Mouse (Mus musculus): ENCODE results near the gene Rasip1.

Gene Rasip1

GRCm38 (mm10) chr7:45624718-45625117 is 2.6 kb upstream of the Rasip1 start:
- DNase-seq (ENCODE audit: low spot score) = no peak

DNA sequence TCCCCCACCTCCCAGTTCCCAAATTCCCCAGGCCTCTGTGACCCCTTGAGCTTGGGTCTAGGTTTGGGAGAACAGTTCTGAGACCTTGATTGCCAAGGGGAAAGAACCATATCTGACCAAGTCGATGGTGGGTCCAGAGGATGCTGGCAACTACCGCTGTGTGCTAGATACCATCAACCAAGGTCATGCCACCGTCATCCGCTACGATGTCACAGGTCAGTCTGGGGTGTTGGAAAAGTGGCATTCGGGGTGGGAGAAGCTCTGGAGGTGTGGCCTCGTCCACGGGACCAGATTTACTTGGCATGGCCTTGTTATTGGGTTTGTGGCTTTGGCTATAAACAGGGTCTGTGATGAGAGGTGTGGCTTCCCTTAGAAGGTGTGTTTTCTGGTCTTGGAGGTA is 1.8 kb upstream of the Rasip1 start:
- DNase-seq (ENCODE audit: low spot score) = no peak

- no peak for DNase-seq (ENCODE audit: low spot score)
These were observed 664 bp upstream of the Rasip1 start for GRCm38 (mm10) chr7:45626571-45627076.

DNA sequence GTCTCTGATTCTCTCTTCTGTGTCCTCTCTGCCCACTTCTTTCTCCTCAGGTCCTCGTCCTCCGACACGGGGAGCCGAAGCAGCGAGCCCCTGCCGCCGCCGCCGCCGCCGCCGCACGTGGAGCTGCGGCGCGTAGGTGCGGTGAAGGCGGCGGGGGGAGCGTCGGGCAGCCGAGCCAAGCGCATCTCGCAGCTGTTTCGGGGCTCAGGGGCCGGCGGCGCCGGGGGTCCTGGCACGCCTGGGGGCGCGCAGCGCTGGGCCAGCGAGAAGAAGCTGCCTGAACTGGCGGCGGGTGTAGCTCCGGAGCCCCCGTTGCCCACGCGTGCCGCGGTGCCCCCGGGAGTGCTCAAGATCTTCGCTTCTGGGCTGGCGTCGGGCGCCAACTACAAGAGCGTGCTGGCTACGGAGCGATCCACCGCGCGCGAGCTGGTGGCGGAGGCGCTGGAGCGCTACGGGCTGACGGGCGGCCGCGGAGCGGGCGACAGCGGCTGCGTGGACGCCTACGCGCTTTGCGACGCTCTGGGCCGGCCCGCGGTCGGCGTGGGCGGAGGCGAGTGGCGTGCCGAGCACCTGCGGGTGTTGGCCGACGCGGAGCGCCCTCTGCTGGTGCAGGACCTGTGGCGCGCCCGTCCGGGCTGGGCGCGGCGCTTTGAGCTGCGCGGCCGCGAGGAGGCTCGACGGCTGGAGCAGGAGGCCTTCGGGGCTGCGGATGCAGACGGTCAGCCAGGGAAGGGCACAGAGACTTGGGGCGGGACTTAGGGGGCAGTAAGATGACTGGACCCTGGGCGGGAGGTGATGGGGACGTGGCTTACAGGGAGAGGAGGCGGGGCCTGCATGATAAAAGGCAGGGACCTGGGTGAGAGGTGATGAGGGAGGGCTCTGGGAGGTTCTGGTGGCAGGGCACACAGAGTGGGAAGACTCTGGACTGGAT is 1.3 kb downstream of the Rasip1 start:
- peak; percentile 97 for DNase-seq (ENCODE audit: low spot score)

GRCm38 (mm10) chr7:45630064-45630907 is 3.0 kb downstream of the Rasip1 start:
- DNase-seq (ENCODE audit: low spot score) = no peak

- DNase-seq (ENCODE audit: low spot score) = peak; percentile 82
These were observed 5.2 kb downstream of the Rasip1 start for GRCm38 (mm10) chr7:45632499-45632898.

GRCm38 (mm10) chr7:45634946-45635681 is 7.8 kb downstream of the Rasip1 start:
- DNase-seq (ENCODE audit: low spot score) = no peak

GRCm38 (mm10) chr7:45635711-45636688 is 8.7 kb downstream of the Rasip1 start:
- peak; percentile 83 for DNase-seq (ENCODE audit: low spot score)

- no peak for DNase-seq (ENCODE audit: low spot score)
These were observed 10.4 kb downstream of the Rasip1 start for GRCm38 (mm10) chr7:45637710-45638109.

GRCm38 (mm10) chr7:45638623-45639401 is 11.5 kb downstream of the Rasip1 start:
- peak; percentile 94 for DNase-seq (ENCODE audit: low spot score)

DNA sequence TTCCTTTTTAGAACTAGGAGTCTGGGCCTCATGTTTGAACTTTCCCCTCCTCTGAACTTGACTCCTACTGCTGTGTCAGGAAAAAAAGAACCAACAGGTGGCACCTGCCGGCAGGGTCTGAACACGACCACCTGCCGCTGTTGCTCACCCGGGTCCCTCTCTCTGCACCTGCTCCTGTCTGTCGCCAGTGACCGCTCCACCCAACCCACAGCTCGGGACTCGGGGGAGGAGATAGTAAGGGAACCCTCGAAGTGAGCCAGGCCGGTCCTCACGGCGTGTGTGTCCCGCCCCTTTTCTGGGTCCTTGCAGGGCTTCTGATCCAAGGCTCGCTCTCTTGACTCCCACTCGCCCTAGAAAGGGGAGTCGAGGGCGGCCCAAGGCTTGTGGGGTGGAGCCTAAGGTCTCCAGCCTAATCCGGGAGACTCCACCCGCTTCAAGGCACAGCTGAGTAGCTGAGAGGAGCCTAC is 12.3 kb downstream of the Rasip1 start, which contains the start of gene Mamstr:
Gene Mamstr, plus strand, starts transcription at position 417 of the 467 bp plus-strand sequence.
- no peak for DNase-seq (ENCODE audit: low spot score)

DNA sequence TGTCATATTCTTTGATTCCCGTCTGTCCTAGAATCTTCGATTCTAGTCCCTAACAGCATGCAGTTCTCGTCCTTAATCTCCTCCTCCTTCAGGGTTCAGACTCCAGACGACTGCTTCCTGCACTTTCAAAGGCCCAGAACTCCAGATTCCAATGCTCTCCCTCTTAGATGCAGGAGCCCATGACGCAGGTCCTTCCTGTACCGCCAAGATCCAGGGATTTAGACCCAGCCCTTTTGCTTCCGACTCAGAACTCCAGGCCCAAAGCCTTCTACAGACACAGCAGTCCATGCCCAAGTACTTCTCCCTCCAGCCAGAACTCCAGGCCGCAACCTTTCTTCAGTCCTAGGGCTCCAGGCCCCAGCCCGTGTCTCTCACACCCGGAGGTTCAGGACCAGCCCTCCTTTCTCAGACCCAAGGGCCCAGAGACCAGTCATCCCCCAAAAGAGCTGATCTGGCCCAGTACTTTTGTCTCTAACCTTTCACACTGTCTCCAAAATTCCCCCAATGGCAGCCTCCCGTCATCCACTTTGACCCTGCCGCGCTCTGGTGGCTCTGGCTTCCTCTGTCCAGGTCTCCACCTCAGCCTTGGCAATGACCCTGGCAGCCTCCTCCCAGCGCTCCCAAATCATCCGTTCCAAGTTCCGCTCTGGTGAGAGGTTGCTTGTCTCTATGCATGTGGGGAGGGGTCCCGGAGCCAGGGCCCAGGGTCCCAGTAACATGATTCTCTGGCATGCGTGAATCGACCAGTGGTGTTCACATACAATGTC is 13.1 kb downstream of the Rasip1 start:
- DNase-seq (ENCODE audit: low spot score) = no peak

GRCm38 (mm10) chr7:45641391-45642040 is 14.2 kb downstream of the Rasip1 start:
- no peak for DNase-seq (ENCODE audit: low spot score)

DNA sequence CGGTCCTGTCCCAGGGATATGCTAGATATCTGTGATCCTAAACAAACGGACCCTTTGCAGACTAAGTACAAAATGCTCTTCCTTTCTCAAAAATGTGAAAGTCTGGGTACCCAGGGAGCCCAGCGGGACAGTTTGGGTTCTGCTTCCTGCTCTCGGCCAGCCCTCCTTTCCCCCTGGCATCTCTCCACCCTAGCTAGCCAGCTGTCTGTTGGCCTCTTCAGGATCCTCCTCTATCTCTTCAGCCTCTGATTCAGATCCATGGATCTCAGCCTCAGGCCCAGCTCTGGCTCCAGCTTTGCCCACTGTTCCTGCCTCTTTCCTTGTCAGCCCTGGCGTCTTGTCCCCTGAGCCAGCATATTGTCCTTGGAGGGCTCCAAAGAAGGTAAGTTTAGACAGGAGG is 14.8 kb downstream of the Rasip1 start:
- DNase-seq (ENCODE audit: low spot score) = no peak

DNA sequence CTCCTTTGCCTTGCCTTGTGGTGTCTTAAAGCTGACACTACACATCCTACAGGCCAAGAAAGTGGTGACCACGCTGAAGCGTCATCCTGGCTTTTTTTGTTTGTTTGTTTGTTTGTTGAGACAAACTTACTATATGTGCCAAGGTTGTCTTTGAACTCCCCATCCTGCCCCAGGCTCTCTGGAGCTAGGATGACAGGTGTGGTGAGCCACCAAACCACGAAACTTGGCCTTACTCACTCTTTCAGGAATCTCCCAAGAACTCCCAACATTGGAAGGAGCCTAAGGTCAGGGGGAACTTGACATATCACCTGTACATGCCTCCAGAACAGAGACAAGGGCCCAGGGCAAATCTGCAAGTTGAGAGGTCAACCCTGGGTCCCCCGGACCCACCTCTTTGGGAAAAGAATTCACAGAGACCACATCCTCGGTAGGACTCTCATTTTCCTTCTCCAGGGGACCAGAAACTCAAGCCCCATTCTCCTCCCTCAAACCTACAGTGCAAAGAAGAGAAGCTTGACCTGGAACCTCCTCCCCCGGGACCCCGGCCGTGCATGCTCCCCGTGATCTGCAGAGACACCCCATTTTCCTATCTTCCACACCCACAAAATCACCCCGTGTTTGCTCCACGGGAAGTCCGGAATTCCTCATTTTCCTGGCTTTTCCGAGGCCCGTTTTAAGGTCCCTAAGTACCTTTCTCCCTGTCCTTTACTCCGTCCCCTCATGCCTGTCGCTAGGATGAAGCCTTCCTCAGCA is 15.4 kb downstream of the Rasip1 start:
- no peak for DNase-seq (ENCODE audit: low spot score)

DNA sequence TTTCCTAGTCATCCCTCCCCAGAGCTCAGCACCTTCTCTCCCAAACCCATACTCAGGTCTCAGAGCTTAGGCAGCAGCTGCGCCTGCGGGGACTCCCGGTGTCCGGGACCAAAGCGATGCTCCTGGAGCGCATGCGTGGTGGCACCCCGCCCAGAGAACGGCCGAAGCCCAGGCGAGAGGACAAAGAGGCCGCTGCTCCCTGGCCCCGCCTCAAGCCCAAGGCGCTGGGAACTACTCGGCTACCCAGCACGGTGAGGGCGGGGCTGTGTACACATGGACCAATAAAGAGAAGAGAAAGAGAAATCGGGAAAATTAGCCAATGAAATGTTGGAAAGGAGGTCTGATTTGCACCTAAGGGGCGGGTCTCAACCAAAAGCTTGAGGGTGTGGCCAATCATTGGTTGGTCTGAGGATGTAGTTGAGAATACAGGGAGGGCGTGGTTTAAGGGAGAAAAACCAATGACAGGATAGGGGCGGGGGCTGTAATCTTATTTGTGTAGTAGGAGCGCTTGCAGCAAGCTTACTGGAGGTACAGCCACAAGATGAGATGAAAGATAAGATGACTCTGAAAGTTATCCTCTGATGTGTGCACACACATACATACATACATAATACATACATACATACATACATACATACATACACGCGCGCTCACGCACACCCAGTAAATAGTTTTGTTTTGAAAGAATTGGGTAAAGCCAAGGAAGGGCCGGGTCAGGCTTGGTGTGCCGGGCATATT is 16.3 kb downstream of the Rasip1 start:
- peak; percentile 97 for DNase-seq (ENCODE audit: low spot score)

- peak; percentile 68 for DNase-seq (ENCODE audit: low spot score)
These were observed 16.9 kb downstream of the Rasip1 start for GRCm38 (mm10) chr7:45644183-45644582.

All from testis, postnatal 10 days (tissue).